9 mouse cellular contexts compared by ENCODE assay signal in genomic region chr13:34715437-34715838, GRCm38 (mm10). TPM values are rescaled to one million over a fixed set of nuclear protein-coding genes. Genes with fewer than 3 reads are reported as not detected.
DNase-seq lines count a peak whose midpoint lies in the region; ATAC-seq and TF ChIP-seq lines count a peak whose summit lies in the region.
"Had no signal": no experiment of that assay in that cellular context is flagged by ENCODE, and none has a peak within 500 bp of the region (broad histone marks: within the 10 kb centered on the region; RNA-seq: fewer than 3 reads in every experiment).

No protein-coding gene starts in this region.

- H3K27ac ChIP-seq in bone marrow macrophage, adult 2 months (ENCODE audit: insufficient read depth, low read depth, low read length) = 0 out of 2 replicates have a peak overlapping the region, but pooled peaks have one; percentile 24
- H3K27ac ChIP-seq in kidney, embryonic 16.5 days (ENCODE audit: low read length) = no peak overlapping the region
- no peak overlapping the region for H3K27ac ChIP-seq in hindbrain, embryonic 14.5 days
- H3K27ac ChIP-seq in intestine, embryonic 15.5 days = no peak overlapping the region

- no peak for ATAC-seq in kidney, embryonic 16.5 days (ENCODE audit: low FRiP score, low TSS enrichment)
- ATAC-seq in hindbrain, embryonic 14.5 days (ENCODE audit: low FRiP score) = no peak
- no peak; the same call in 1 of the 2 replicates for ATAC-seq in intestine, embryonic 15.5 days

- intact Hi-C loops in heart, postnatal 14 days (cut with DNase I) = no loop called here

- no peak overlapping the region for H3K4me3 ChIP-seq in bone marrow macrophage, adult 2 months (ENCODE audit: insufficient read depth, low read length)
- H3K4me3 ChIP-seq in kidney, embryonic 16.5 days (ENCODE audit: low read length) = no peak overlapping the region
- H3K4me3 ChIP-seq in hindbrain, embryonic 14.5 days (replicated peaks; ENCODE audit: low read length) = no peak overlapping the region
- H3K4me3 ChIP-seq in intestine, embryonic 15.5 days (replicated peaks) = no peak overlapping the region

- H3K36me3 ChIP-seq in kidney, embryonic 16.5 days (ENCODE audit: insufficient read depth, low read length) = no peaks in the 10 kb centered on the region
- no peaks in the 10 kb centered on the region for H3K36me3 ChIP-seq in hindbrain, embryonic 14.5 days (replicated peaks; ENCODE audit: control insufficient read depth, insufficient read depth)
- no peaks in the 10 kb centered on the region for H3K36me3 ChIP-seq in intestine, embryonic 15.5 days

- H3K9me3 ChIP-seq in kidney, embryonic 16.5 days (ENCODE audit: low read length) = no peaks in the 10 kb centered on the region
- no peaks in the 10 kb centered on the region for H3K9me3 ChIP-seq in hindbrain, embryonic 14.5 days (ENCODE audit: control insufficient read depth, low read length)
- no peaks in the 10 kb centered on the region for H3K9me3 ChIP-seq in intestine, embryonic 15.5 days

- no peak overlapping the region for H3K4me2 ChIP-seq in kidney, embryonic 16.5 days (replicated peaks; ENCODE audit: low read depth, low read length)
- H3K4me2 ChIP-seq in hindbrain, embryonic 14.5 days (replicated peaks) = no peak overlapping the region
- no peak overlapping the region for H3K4me2 ChIP-seq in intestine, embryonic 15.5 days (replicated peaks)

- no peak for TF ChIP-seq CTCF in bone marrow macrophage, adult 2 months (IDR thresholded peaks at IDR 0.05; ENCODE audit: low read depth, low read length)

- peak; percentile 49 for DNase-seq in layer of hippocampus, adult 11-12 months (ENCODE audit: low spot score)
- no peak for DNase-seq in layer of hippocampus, postnatal 10 days (ENCODE audit: low spot score in 2 of 2)
- DNase-seq in heart, postnatal 14 days = peak; percentile 33 to 36
- peak; percentile 47 to 54 for DNase-seq in lung, postnatal 4 days
- DNase-seq in hindbrain, embryonic 14.5 days (ENCODE audit: low spot score) = no peak

- no peak overlapping the region for H3K9ac ChIP-seq in kidney, embryonic 16.5 days (replicated peaks; ENCODE audit: low read length)
- H3K9ac ChIP-seq in hindbrain, embryonic 14.5 days = no peak overlapping the region
- H3K9ac ChIP-seq in intestine, embryonic 15.5 days = no peak overlapping the region

- peaks cover 29% of the 10 kb centered on the region for H3K4me1 ChIP-seq in bone marrow macrophage, adult 2 months (ENCODE audit: control insufficient read depth, insufficient read depth, low read length)
- no peaks in the 10 kb centered on the region for H3K4me1 ChIP-seq in kidney, embryonic 16.5 days (ENCODE audit: insufficient read depth, low read length)
- no peaks in the 10 kb centered on the region; the same call in 1 of the 2 replicates for H3K4me1 ChIP-seq in hindbrain, embryonic 14.5 days (replicated peaks; ENCODE audit: control insufficient read depth, insufficient read depth, low read length)
- H3K4me1 ChIP-seq in intestine, embryonic 15.5 days (replicated peaks) = no peaks in the 10 kb centered on the region

- 67% methylated on average over 7 of the region's 7 CpGs for WGBS in kidney, embryonic 16.5 days
- WGBS in hindbrain, embryonic 14.5 days = 57% methylated on average over 7 of the region's 7 CpGs
- 62% methylated on average over 7 of the region's 7 CpGs for WGBS in intestine, embryonic 15.5 days

- no peak for TF ChIP-seq POLR2A in bone marrow macrophage, adult 2 months (IDR thresholded peaks at IDR 0.05; ENCODE audit: borderline replicate concordance, low read depth, low read length)

- no peaks in the 10 kb centered on the region for H3K27me3 ChIP-seq in kidney, embryonic 16.5 days (ENCODE audit: insufficient read depth, low read length)
- no peaks in the 10 kb centered on the region for H3K27me3 ChIP-seq in hindbrain, embryonic 14.5 days (ENCODE audit: control insufficient read depth, insufficient read depth, low read length)
- no peaks in the 10 kb centered on the region for H3K27me3 ChIP-seq in intestine, embryonic 15.5 days (replicated peaks)

RNA-seq across cellular contexts. Expression of gene Fam50b, which starts 19.2 kb away (rescaled TPM):
- total RNA-seq in layer of hippocampus, postnatal 10 days (2021) = not detected
- polyA plus RNA-seq in bone marrow macrophage, adult 2 months (2012; ENCODE audit: insufficient read depth, insufficient read length, missing spikeins) = not detected in 2 replicates
- not detected for total RNA-seq in heart, postnatal 14 days (2021)
- polyA plus RNA-seq in kidney, embryonic 16.5 days (2015; fragmentation: Nextera tagmentation; extraction: Ambion mirVana) = not detected in 2 replicates
- not detected in 2 replicates for polyA plus RNA-seq in hindbrain, embryonic 14.5 days (2014; fragmentation: Nextera tagmentation; extraction: Ambion mirVana)
- not detected in 2 replicates for polyA plus RNA-seq in intestine, embryonic 15.5 days (2015; fragmentation: Nextera tagmentation; extraction: Ambion mirVana)
- polyA plus RNA-seq: intestine, embryonic 14.5 days had no signal

Comparison
In these comparisons a context has a peak if more than half of its experiments do, and no peak if none do; other contexts are left out.
1. DNase-seq: peak in layer of hippocampus, adult 11-12 months (single experiment), heart, postnatal 14 days (2 of 2) and lung, postnatal 4 days (2 of 2); none in layer of hippocampus, postnatal 10 days (0 of 2) and hindbrain, embryonic 14.5 days (single experiment).